Mouse (Mus musculus) testis, adult 2 months (tissue): Measurements from ENCODE around the gene Vps54.

Experiments
- CTCF ChIP-seq: fragments of 200-500 bp; IDR thresholded peaks from 2 replicates; pipeline ENCODE4 v1.5.1; 2012; ENCODE audit warnings: low read depth, mild to moderate bottlenecking, inconsistent platforms, low read length, moderate library complexity; ENCODE audit not compliant: control insufficient read depth, insufficient read depth, insufficient replicate concordance
- POLR2A ChIP-seq: fragments of 200-500 bp; IDR thresholded peaks from 2 replicates; pipeline ENCODE4 v1.6.1; 2012; ENCODE audit warnings: low read depth, mild to moderate bottlenecking, inconsistent platforms, low read length, moderate library complexity; ENCODE audit not compliant: control insufficient read depth

DNA sequence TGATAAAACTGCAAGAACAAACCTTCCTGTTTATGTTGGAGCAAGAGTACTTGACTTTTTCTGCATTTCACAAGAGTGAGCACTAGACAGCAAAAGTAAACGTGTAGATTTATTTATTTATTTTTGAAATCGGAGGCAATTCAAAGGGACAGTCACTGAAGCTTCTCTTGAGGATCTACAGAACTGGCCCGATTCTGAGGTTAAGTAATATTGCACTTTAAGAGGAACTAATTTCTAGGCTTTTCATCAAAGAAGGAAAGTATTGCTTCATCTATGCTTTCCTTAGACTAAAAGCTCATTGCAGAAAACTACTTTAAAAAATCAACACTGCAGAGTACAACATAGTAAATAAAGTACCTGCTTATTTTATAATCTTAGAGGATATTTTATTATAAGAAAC lies 82.5 kb downstream of the Vps54 start:
- no peak for TF ChIP-seq CTCF
- no peak for TF ChIP-seq POLR2A
